Comparison of ENCODE assay signal across 10 mouse cellular contexts in genomic region chr7:45644872-45645590, GRCm38 (mm10). TPM values are rescaled to one million over a fixed set of nuclear protein-coding genes. Genes with fewer than 3 reads are reported as not detected.
DNase-seq lines count a peak whose midpoint lies in the region; ATAC-seq and TF ChIP-seq lines count a peak whose summit lies in the region.
"Had no signal": no experiment of that assay in that cellular context is flagged by ENCODE, and none has a peak within 500 bp of the region (broad histone marks: within the 10 kb centered on the region; RNA-seq: fewer than 3 reads in every experiment).

No protein-coding gene starts in this region.

- H3K4me1 ChIP-seq in cerebellum, adult 2 months (ENCODE audit: control insufficient read depth, insufficient read depth, low read length) = peaks cover 22% of the 10 kb centered on the region
- H3K4me1 ChIP-seq in lung, embryonic 16.5 days (replicated peaks; ENCODE audit: control insufficient read depth, insufficient read depth, low read length) = peaks cover 30% of the 10 kb centered on the region
- peaks cover 38% of the 10 kb centered on the region for H3K4me1 ChIP-seq in limb, embryonic 10.5 days
- H3K4me1 ChIP-seq in stomach, embryonic 15.5 days = peaks cover 31% of the 10 kb centered on the region

- no peaks in the 10 kb centered on the region for H3K9me3 ChIP-seq in lung, embryonic 16.5 days (ENCODE audit: control insufficient read depth, low read length)
- no peaks in the 10 kb centered on the region for H3K9me3 ChIP-seq in limb, embryonic 10.5 days (replicated peaks)
- no peaks in the 10 kb centered on the region for H3K9me3 ChIP-seq in stomach, embryonic 15.5 days

- peak overlapping the region; percentile 32 for H3K27ac ChIP-seq in cerebellum, adult 2 months (ENCODE audit: insufficient read depth, low read length)
- H3K27ac ChIP-seq in lung, embryonic 16.5 days (ENCODE audit: low read length) = no peak overlapping the region
- H3K27ac ChIP-seq in limb, embryonic 10.5 days = peak overlapping the region; percentile 90; the same call in 1 of the 2 replicates
- 0 out of 2 replicates have a peak overlapping the region, but pooled peaks have one; percentile 88 for H3K27ac ChIP-seq in stomach, embryonic 15.5 days

- no peak for TF ChIP-seq CTCF in cerebellum, adult 2 months (IDR thresholded peaks at IDR 0.05; ENCODE audit: borderline replicate concordance, insufficient read depth, low read depth, low read length)

- no peak for ATAC-seq in lung, embryonic 16.5 days (ENCODE audit: low read depth)
- no peak for ATAC-seq in stomach, embryonic 15.5 days (ENCODE audit: insufficient read depth, low FRiP score, low read depth)

- peak overlapping the region; percentile 54 for H3K4me3 ChIP-seq in cerebellum, adult 2 months (replicated peaks; ENCODE audit: insufficient read depth, low read depth, low read length)
- H3K4me3 ChIP-seq in lung, embryonic 16.5 days (ENCODE audit: low read length) = no peak overlapping the region
- H3K4me3 ChIP-seq in limb, embryonic 10.5 days = peak overlapping the region; percentile 61; the same call in 1 of the 2 replicates
- H3K4me3 ChIP-seq in stomach, embryonic 15.5 days (replicated peaks) = no peak overlapping the region

- H3K4me2 ChIP-seq in lung, embryonic 16.5 days (ENCODE audit: low read depth, low read length) = no peak overlapping the region; the same call in 1 of the 2 replicates
- peak overlapping the region; percentile 83 for H3K4me2 ChIP-seq in stomach, embryonic 15.5 days

- no peaks in the 10 kb centered on the region for H3K27me3 ChIP-seq in cerebellum, adult 2 months (ENCODE audit: control insufficient read depth, insufficient read depth, low read length)
- H3K27me3 ChIP-seq in lung, embryonic 16.5 days (ENCODE audit: control insufficient read depth, insufficient read depth, low read depth, low read length) = no peaks in the 10 kb centered on the region
- peaks cover 14% of the 10 kb centered on the region; the same call in 1 of the 2 replicates for H3K27me3 ChIP-seq in limb, embryonic 10.5 days (ENCODE audit: low read depth, poor library complexity, severe bottlenecking)
- no peaks in the 10 kb centered on the region for H3K27me3 ChIP-seq in stomach, embryonic 15.5 days (replicated peaks)

- DNase-seq in cerebellum, adult 2 months = no peak
- no peak for DNase-seq in cerebellum, adult 11 months
- DNase-seq in lung, postnatal 10 days = no peak
- DNase-seq in limb, embryonic 10.5 days (ENCODE audit: low spot score) = no peak
- DNase-seq in T-cell, adult 2 months (ENCODE audit: low spot score) = no peak
- no peak for DNase-seq in MN1 (ENCODE audit: low spot score)
- DNase-seq: thymus, postnatal 14 days had no signal

- no peaks in the 10 kb centered on the region for H3K36me3 ChIP-seq in lung, embryonic 16.5 days (ENCODE audit: control insufficient read depth, insufficient read depth, low read length)
- H3K36me3 ChIP-seq in limb, embryonic 10.5 days = no peaks in the 10 kb centered on the region
- no peaks in the 10 kb centered on the region for H3K36me3 ChIP-seq in stomach, embryonic 15.5 days

- 66% methylated on average over 6 of the region's 6 CpGs for WGBS in cerebellum, adult 2 months
- WGBS in lung, embryonic 16.5 days = 69% methylated on average over 6 of the region's 6 CpGs
- 68% methylated on average over 6 of the region's 6 CpGs for whole genome bisulfite sequencing in limb, embryonic 10.5 days
- WGBS in stomach, embryonic 15.5 days = 63% methylated on average over 6 of the region's 6 CpGs

- H3K9ac ChIP-seq in lung, embryonic 16.5 days (ENCODE audit: low read length) = peak overlapping the region; percentile 11; the same call in 1 of the 2 replicates
- no peak overlapping the region for H3K9ac ChIP-seq in stomach, embryonic 15.5 days

- no peak for TF ChIP-seq POLR2A in cerebellum, adult 2 months (IDR thresholded peaks at IDR 0.05; ENCODE audit: borderline replicate concordance, insufficient read depth, low read length)

RNA-seq across cellular contexts. Expression of gene Mamstr, which starts 5.3 kb away (rescaled TPM):
- polyA plus RNA-seq in cerebellum, adult 2 months (2012; rRNA removed) = 7.1 and 9.8 TPM in 2 replicates
- 10.6 and 11.5 TPM in 2 replicates for polyA plus RNA-seq in lung, embryonic 16.5 days (2015; fragmentation: Nextera tagmentation; extraction: Ambion mirVana)
- 2.2 and 3.2 TPM in 2 replicates for polyA plus RNA-seq in limb, embryonic 10.5 days (2016; fragmentation: Nextera tagmentation; extraction: Ambion mirVana)
- polyA plus RNA-seq in stomach, embryonic 15.5 days (2015; fragmentation: Nextera tagmentation; extraction: Ambion mirVana) = 7.4 and 9.5 TPM in 2 replicates

RNA-seq across cellular contexts. Expression of gene Rasip1, which starts 17.7 kb away (rescaled TPM):
- 7.6 and 7.7 TPM in 2 replicates for polyA plus RNA-seq in cerebellum, adult 2 months (2012; rRNA removed)
- polyA plus RNA-seq in lung, embryonic 16.5 days (2015; fragmentation: Nextera tagmentation; extraction: Ambion mirVana) = 16.1 and 16.4 TPM in 2 replicates
- polyA plus RNA-seq in limb, embryonic 10.5 days (2016; fragmentation: Nextera tagmentation; extraction: Ambion mirVana) = 8.0 and 8.3 TPM in 2 replicates
- 11.0 and 11.6 TPM in 2 replicates for polyA plus RNA-seq in stomach, embryonic 15.5 days (2015; fragmentation: Nextera tagmentation; extraction: Ambion mirVana)

RNA-seq across cellular contexts. Expression of gene Fut2, which starts 21.2 kb away (rescaled TPM):
- polyA plus RNA-seq in cerebellum, adult 2 months (2012; rRNA removed) = 1.4 and 1.7 TPM in 2 replicates
- 0.60 and 0.70 TPM in 2 replicates for polyA plus RNA-seq in lung, embryonic 16.5 days (2015; fragmentation: Nextera tagmentation; extraction: Ambion mirVana)
- polyA plus RNA-seq in limb, embryonic 10.5 days (2016; fragmentation: Nextera tagmentation; extraction: Ambion mirVana) = 0.16 and 0.21 TPM in 2 replicates
- 5.2 and 6.7 TPM in 2 replicates for polyA plus RNA-seq in stomach, embryonic 15.5 days (2015; fragmentation: Nextera tagmentation; extraction: Ambion mirVana)

RNA-seq across cellular contexts. Expression of gene Izumo1, which starts 23.4 kb away (rescaled TPM):
- 0.08 and 0.18 TPM in 2 replicates for polyA plus RNA-seq in cerebellum, adult 2 months (2012; rRNA removed)
- polyA plus RNA-seq in lung, embryonic 16.5 days (2015; fragmentation: Nextera tagmentation; extraction: Ambion mirVana) = 0.16 and 0.21 TPM in 2 replicates
- 0.24 TPM in 1 of 2 replicates, not detected in the other for polyA plus RNA-seq in limb, embryonic 10.5 days (2016; fragmentation: Nextera tagmentation; extraction: Ambion mirVana)
- polyA plus RNA-seq in stomach, embryonic 15.5 days (2015; fragmentation: Nextera tagmentation; extraction: Ambion mirVana) = 0.19 and 0.31 TPM in 2 replicates

RNA-seq across cellular contexts. Expression of gene Fut1, which starts 27.9 kb away (rescaled TPM):
- polyA plus RNA-seq in cerebellum, adult 2 months (2012; rRNA removed) = 0.07 and 0.08 TPM in 2 replicates
- polyA plus RNA-seq in lung, embryonic 16.5 days (2015; fragmentation: Nextera tagmentation; extraction: Ambion mirVana) = 0.26 and 0.70 TPM in 2 replicates
- polyA plus RNA-seq in limb, embryonic 10.5 days (2016; fragmentation: Nextera tagmentation; extraction: Ambion mirVana) = not detected in 2 replicates
- 0.76 and 0.84 TPM in 2 replicates for polyA plus RNA-seq in stomach, embryonic 15.5 days (2015; fragmentation: Nextera tagmentation; extraction: Ambion mirVana)
- polyA plus RNA-seq: liver, embryonic 16.5 days had no signal

Comparison
In these comparisons a context has a peak if more than half of its experiments do, and no peak if none do; other contexts are left out.
1. H3K4me3 ChIP-seq: peak in cerebellum, adult 2 months (single experiment) and limb, embryonic 10.5 days (single experiment); none in lung, embryonic 16.5 days (single experiment) and stomach, embryonic 15.5 days (single experiment).